Mouse (Mus musculus) liver, adult 2 months (tissue): Measurements from ENCODE around the gene Ap4m1. TPM values are rescaled to one million over a fixed set of nuclear protein-coding genes. Genes with fewer than 3 reads are reported as not detected.

Experiments used
- DNase-seq: peaks from one replicate; pipeline ENCODE4 v3.0.0-alpha.2; 2011; ENCODE audit warnings: low read depth, low spot score; ENCODE audit errors: extremely low read depth
- H3K27ac ChIP-seq: fragments of 200-500 bp; replicated peaks from 2 replicates; pipeline ENCODE4 v1.5.1; 2012; ENCODE audit warnings: low read depth, mild to moderate bottlenecking, control low read depth, inconsistent platforms, low read length; ENCODE audit not compliant: insufficient read depth
- H3K27me3 ChIP-seq: fragments of 200-500 bp; 2 replicates; pipeline ENCODE4 v1.6.1; 2012; ENCODE audit warnings: mild to moderate bottlenecking, moderate library complexity, low read length, inconsistent platforms; ENCODE audit not compliant: control insufficient read depth, insufficient read depth
- H3K36me3 ChIP-seq: fragments of 200-500 bp; 2 replicates; pipeline ENCODE4 v1.6.1; 2012; ENCODE audit warnings: low read length, inconsistent platforms; ENCODE audit not compliant: control insufficient read depth, insufficient read depth
- H3K4me1 ChIP-seq: fragments of 200-500 bp; 2 replicates; pipeline ENCODE4 v1.6.1; 2011; ENCODE audit warnings: low read length; ENCODE audit not compliant: control insufficient read depth, insufficient read depth
- H3K4me3 ChIP-seq: fragments of 200-500 bp; 2 replicates; pipeline ENCODE4 v1.5.1; 2011; ENCODE audit warnings: low read depth, mild to moderate bottlenecking, control low read depth, low read length, moderate library complexity; ENCODE audit not compliant: insufficient read depth
- H3K79me2 ChIP-seq: fragments of 200-500 bp; 2 replicates; pipeline ENCODE4 v1.6.1; 2012; ENCODE audit warnings: inconsistent platforms, mild to moderate bottlenecking, low read length, moderate library complexity; ENCODE audit not compliant: control insufficient read depth, insufficient read depth
- H3K9ac ChIP-seq: fragments of 200-500 bp; 2 replicates; pipeline ENCODE4 v1.6.1; 2012; ENCODE audit warnings: low read depth, mild to moderate bottlenecking, control low read depth, inconsistent platforms, low read length
- CTCF ChIP-seq: fragments of 200-500 bp; IDR thresholded peaks from 2 replicates; pipeline ENCODE4 v1.5.1; 2011; ENCODE audit warnings: low read depth, low read length, control low read depth
- POLR2A ChIP-seq: fragments of 200-500 bp; IDR thresholded peaks from 2 replicates; pipeline ENCODE4 v1.6.1; 2011; ENCODE audit warnings: low read length, control low read depth; ENCODE audit not compliant: insufficient read depth; ENCODE audit errors: extremely low read depth
- WGBS: fragments of 180-500 bp; shearing (Covaris S2); methylation state at CpG from one replicate; pipeline ENCODE4 v1.1.7; 2018; 5-methylcytosine and 5-hydroxymethylcytosine counted together
- polyA plus RNA-seq: library from polyadenylated mRNA; depleted of rRNA; stranded (reverse); fragments of >200 nt; gene quantifications from 2 replicates; pipeline ENCODE4 v1.2.3, GENCODE M21; 2012
- total RNA-seq: library from RNA; depleted of rRNA; stranded (reverse); fragments of >200 nt; gene quantifications from 2 replicates; pipeline ENCODE4 v1.2.3, GENCODE M21; 2014

Ap4m1 gene
- total and polyA plus RNA-seq, 2 experiments, result 9.6 to 14.8 TPM

DNA sequence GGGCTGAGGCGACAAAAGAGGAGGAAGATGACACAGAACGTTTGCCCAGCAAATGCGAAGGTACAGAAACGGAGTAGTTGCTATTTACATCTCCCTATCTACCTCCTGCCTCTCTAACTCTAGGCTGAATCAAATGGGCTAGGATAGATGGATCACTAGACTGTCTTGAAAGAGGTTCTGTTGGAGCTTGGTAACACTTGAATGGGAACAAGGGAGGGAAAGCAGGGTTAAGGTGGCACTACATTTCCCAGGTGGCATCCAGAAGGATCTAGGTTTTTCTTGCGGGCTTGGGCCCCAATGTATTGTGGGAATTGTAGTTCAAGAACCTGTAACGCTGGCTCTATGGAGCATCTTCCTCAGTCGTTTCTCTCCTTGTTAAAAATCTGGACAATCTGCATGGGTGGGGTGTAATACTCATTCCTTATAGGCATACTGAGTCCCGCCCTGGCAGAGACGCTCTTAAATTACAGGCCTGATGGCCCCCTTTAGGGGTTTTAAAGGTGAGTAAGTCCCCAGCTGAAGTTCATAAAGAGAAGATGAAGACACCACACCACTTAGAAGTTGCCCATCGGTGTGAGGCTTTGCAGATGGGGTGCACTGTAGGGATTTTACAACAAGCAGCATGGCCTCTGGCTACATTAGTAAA, 16.0 kb downstream of the Ap4m1 start:
- peak; percentile 86 for DNase-seq
- H3K79me2 ChIP-seq, result no peaks in the 10 kb centered on the region
- H3K9ac ChIP-seq, result peak overlapping the region; percentile 87
- peak overlapping the region; percentile 91 for H3K27ac ChIP-seq
- no peaks in the 10 kb centered on the region for H3K36me3 ChIP-seq
- H3K4me1 ChIP-seq, result peaks cover 5% of the 10 kb centered on the region
- WGBS, result 0% methylated on average over 10 of the region's 10 CpGs
- TF ChIP-seq CTCF (no peak), POLR2A (no peak)
- peak overlapping the region; percentile 65 for H3K4me3 ChIP-seq
- H3K27me3 ChIP-seq, result no peaks in the 10 kb centered on the region

DNA sequence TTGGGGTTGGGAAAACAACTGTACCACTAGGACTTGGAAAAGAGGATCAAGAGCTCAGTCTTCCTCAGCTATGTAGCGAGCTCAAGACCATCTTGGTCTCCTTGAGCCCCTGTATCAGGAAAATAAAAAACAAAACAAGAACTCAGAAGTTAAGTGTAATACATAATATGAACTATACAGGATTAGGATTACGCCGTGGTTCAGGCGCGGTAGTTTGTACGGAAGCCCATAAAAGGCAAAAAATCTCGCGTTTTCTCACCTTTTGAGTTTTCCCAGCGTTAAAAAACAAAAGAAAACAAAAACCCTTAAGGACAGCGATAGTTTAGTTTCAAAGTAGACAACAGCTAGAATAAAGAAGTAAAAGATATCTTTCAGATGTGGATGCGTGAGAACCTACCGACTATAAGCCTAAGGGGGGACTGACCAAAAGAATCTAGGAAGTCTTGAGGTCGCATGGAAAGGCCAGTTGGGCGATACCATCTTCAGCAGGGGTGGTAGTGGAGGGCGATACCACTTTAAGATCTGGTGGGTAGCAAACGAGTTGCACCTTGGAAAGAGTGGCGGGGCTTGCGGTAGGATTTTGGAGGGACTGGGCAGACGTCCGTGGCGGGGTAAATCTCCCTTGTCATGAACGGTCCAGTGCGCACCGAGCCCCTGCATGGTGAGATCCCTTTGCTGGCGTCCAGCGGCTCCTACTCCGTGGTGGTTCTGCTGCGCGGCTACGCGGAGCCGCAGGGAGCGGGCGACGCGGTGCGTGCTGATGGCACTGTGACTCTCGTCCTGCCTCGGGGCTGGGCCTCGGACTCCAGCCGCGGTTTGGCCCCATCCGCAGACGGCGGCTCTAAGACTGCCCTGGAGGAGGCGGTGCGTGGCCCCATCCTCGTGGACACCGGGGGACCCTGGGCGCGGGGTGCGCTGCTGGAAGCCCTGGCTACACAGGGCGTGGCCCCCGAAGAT, 22.2 kb downstream of the Ap4m1 start, which contains the start of gene Mblac1:
Gene Mblac1 (plus strand): TSS at position 544 of the 957 bp plus-strand sequence.
- DNase-seq, result peak; percentile 92
- peak within 1 kb of the TSS; percentile 39 for H3K27ac ChIP-seq
- 6% methylated on average over 54 of the region's 54 CpGs for WGBS
- H3K36me3 ChIP-seq, result no peaks in the 10 kb centered on the region
- TF ChIP-seq CTCF, result no peak
- TF ChIP-seq POLR2A, result 0 out of 2 replicates have a peak, but pooled peaks have one; percentile 47
- peaks cover 7% of the 10 kb centered on the region; the same call in 1 of the 2 replicates for H3K4me1 ChIP-seq
- peak within 1 kb of the TSS; percentile 76 for H3K9ac ChIP-seq
- H3K27me3 ChIP-seq, result no peaks in the 10 kb centered on the region
- H3K4me3 ChIP-seq, result peak within 1 kb of the TSS; percentile 59
- no peaks in the 10 kb centered on the region for H3K79me2 ChIP-seq

DNA sequence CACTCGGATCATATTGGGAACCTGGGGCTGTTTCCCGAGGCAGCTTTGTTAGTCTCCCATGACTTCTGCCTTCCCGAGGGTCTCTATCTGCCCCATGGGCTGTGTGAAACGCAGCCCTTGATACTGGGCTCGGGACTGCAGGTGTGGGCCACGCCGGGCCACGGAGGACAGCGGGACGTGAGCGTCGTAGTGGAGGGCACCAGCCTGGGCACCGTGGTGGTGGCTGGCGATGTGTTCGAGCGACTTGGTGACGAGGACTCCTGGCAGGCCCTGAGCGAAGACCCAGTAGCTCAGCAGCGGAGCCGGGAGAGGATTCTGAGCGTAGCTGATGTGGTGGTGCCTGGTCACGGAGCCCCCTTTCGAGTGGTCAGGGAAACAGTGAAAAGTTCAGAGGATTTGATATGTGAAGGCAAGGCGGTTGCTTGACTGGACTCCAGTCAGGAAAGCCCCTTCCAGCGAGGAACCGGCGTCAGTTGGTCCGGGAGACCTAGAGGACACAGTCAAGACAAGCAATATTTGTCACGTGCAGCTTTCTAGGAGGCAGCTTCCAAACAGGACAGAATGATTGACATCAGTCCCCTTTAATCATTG, 23.0 kb downstream of the Ap4m1 start:
- Histone ChIP-seq H3K4me3 (peak overlapping the region; percentile 59), H3K36me3 (no peaks in the 10 kb centered on the region), H3K79me2 (no peaks in the 10 kb centered on the region), H3K4me1 (peaks cover 7% of the 10 kb centered on the region; the same call in 1 of the 2 replicates), H3K27me3 (no peaks in the 10 kb centered on the region), H3K9ac (peak overlapping the region; percentile 76), H3K27ac (peak overlapping the region; percentile 39; the same call in 1 of the 2 replicates)
- DNase-seq, result no peak
- 23% methylated on average over 29 of the region's 29 CpGs for WGBS
- TF ChIP-seq POLR2A, result no peak
- TF ChIP-seq CTCF, result no peak

DNA sequence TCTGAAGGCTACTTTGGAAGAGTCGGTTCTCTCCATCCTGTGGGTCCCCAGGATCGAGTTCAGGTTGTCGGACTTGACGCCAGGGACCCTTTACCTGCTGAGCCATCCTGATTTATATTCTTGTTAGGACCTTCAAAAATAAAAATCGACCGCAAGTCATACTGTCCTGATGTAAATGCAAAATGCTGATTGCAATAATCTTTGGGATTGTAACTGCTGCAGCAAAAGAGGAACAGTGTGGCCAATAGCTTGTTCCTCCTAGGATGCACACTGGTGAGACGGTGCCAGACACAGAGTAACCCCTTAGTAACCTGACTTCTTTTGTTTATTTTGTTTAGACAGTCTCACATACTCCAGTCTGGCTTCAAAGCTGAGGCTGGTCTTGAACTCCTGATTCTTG, 23.7 kb downstream of the Ap4m1 start:
- 79% methylated on average over 7 of the region's 7 CpGs for WGBS
- Histone ChIP-seq H3K79me2 (no peaks in the 10 kb centered on the region), H3K27ac (no peak overlapping the region), H3K9ac (no peak overlapping the region), H3K4me3 (no peak overlapping the region), H3K36me3 (no peaks in the 10 kb centered on the region), H3K4me1 (peaks cover 7% of the 10 kb centered on the region; the same call in 1 of the 2 replicates), H3K27me3 (no peaks in the 10 kb centered on the region)
- TF ChIP-seq POLR2A, result no peak
- no peak for TF ChIP-seq CTCF
- no peak for DNase-seq

DNA sequence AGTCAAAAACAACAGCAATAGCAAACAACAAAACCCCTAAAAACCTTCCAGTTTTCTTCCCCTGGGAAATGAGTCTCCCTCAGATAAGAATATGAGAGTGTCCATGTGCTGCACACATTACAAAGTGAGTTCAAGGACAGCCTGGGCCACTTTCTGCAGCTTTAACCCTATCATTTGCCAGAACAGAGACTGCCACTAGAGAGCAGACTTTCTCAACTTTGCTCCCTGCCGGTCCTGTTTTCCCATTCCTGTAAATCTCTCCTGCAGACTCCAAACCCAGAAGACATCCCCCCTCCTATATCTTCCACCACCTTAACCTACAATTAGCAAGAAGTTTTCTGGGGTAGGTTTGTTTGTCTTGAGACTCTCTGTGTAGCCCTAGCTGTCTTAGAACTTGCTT, 27.8 kb downstream of the Ap4m1 start:
- H3K27ac ChIP-seq, result no peak overlapping the region
- 4% methylated on average over 1 of the region's 1 CpGs for WGBS
- TF ChIP-seq CTCF (peak; percentile 28; the same call in 1 of the 2 replicates), POLR2A (no peak)
- no peaks in the 10 kb centered on the region for H3K36me3 ChIP-seq
- H3K4me3 ChIP-seq, result no peak overlapping the region
- H3K79me2 ChIP-seq, result no peaks in the 10 kb centered on the region
- peak; percentile 39 for DNase-seq
- H3K9ac ChIP-seq, result no peak overlapping the region
- H3K4me1 ChIP-seq, result peaks cover 5% of the 10 kb centered on the region; the same call in 1 of the 2 replicates
- H3K27me3 ChIP-seq, result no peaks in the 10 kb centered on the region
